Mouse (Mus musculus): Measurements from ENCODE around the gene Cd72.

Gene Cd72

GRCm38 (mm10) chr4:43442456-43443361 is 11.7 kb downstream of the Cd72 start:
- in situ Hi-C loops (cut with MboI; ENCODE audit: low pct_unique_long_range_greater_than_20kb in 1 of 2, low sequenced_read_pairs in 2 of 2, unreplicated experiment in 1 of 2) = loop anchor here (5.0 kb wide), 2 partner anchors 35 to 40 kb away; partner anchors contain the start of gene Sit1 (in 1 of the 2)

DNA sequence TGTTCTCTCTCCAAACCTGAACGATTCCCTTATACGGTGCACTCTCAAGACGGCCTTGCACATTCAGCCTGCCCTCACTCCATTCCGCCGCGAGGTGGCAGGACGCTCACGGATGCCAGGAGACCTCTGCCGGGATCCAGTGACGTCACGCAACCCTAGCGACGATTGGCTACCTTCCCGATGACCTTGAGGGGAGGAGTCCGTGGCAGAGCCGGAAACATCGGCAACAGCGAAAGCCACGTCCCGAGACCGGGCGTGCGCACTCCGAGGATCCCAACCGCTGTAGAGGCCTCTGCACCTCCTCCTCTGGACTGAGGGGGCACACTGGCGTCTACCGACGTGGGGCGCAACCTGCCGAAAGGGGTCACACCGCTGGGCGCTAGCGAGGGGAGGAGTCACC is 12.4 kb downstream of the Cd72 start:
- in situ Hi-C loops (cut with MboI; ENCODE audit: low pct_unique_long_range_greater_than_20kb in 1 of 2, low sequenced_read_pairs in 2 of 2, unreplicated experiment in 1 of 2) = loop anchor here (5.0 kb wide), 2 partner anchors 35 to 40 kb away; partner anchors contain the start of gene Sit1 (in 1 of the 2)

DNA sequence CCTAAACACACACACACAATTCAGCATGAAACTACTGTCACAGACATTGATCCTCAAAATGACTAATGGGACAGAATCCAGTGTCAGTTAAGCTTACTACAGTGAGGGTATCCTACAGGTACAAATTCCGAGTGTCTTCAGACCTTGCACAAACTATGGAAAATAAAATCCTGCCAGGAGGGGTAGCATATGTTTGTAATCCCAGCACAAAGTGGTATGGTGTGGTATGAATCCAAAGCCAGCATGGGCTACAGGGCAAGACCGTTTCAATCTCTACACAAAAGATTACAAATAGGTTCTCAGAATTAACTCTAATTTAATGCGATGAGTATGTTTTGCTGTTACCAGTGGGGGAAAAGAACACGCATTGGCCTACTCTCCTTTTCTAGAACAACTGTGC is 12.8 kb downstream of the Cd72 start, which contains the start of gene Tesk1:
Gene Tesk1 (plus strand): TSS at position 301 of the 400 bp plus-strand sequence.
- in situ Hi-C loops (cut with MboI; ENCODE audit: low pct_unique_long_range_greater_than_20kb in 1 of 2, low sequenced_read_pairs in 2 of 2, unreplicated experiment in 1 of 2) = loop anchor here (5.0 kb wide), 2 partner anchors 36 to 41 kb away; partner anchors contain the start of gene Sit1 (in 1 of the 2)

- in situ Hi-C loops (cut with MboI; ENCODE audit: low pct_unique_long_range_greater_than_20kb in 1 of 2, low sequenced_read_pairs in 2 of 2, unreplicated experiment in 1 of 2) = no loop called here
Observed at GRCm38 (mm10) chr4:43432832-43433231, 21.6 kb downstream of the Cd72 start.

DNA sequence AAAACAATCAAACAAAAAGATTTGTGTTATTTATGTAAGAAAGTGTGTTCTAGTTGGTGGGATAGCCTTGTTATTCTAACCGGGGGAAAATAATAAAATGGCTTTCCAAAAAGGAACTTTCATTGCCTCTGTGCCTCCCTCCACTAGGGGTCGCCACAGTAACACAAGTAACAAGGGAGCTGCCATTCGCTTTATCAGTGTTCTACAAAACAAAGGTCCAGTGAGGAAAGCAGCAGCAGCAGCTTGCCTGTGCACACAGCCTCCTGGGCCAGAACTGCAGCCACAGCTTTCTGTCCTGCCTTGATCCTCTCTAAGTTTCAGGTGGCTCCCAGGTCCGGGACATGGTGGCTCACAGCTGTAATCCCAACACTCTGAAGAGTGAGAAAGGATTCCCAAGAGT is 22.7 kb downstream of the Cd72 start:
- in situ Hi-C loops (cut with MboI; ENCODE audit: low pct_unique_long_range_greater_than_20kb in 1 of 2, low sequenced_read_pairs in 2 of 2, unreplicated experiment in 1 of 2) = no loop called here

DNA sequence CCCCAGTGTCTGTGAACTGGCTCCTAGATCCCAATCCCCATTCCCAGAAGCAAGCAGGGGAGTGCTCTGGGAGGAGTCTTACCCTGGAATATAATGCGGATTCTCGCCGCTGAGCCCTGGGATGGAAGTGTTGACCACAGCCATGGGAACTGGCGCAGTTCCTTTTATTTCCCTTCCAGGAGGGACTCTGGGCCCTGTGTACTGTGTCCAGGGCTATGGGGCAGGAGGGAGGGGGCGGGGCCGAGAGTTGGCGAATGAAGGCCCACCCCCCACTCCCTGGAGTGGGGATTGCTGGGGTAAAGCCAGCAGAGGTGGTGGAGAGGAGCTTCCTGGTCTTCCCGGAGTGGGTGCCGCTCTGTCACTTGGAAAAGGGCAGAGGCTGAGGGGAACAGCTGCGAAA is 25.5 kb downstream of the Cd72 start, which contains the start of gene Fam166b:
Gene Fam166b (minus strand): TSS at position 189 of the 400 bp plus-strand sequence.
- in situ Hi-C loops (cut with MboI; ENCODE audit: low pct_unique_long_range_greater_than_20kb in 1 of 2, low sequenced_read_pairs in 2 of 2, unreplicated experiment in 1 of 2) = no loop called here

- in situ Hi-C loops (cut with MboI; ENCODE audit: low pct_unique_long_range_greater_than_20kb in 1 of 2, low sequenced_read_pairs in 2 of 2, unreplicated experiment in 1 of 2) = no loop called here
Observed at GRCm38 (mm10) chr4:43428180-43428861, 26.1 kb downstream of the Cd72 start.

- in situ Hi-C loops (cut with MboI; ENCODE audit: low pct_unique_long_range_greater_than_20kb in 1 of 2, low sequenced_read_pairs in 2 of 2, unreplicated experiment in 1 of 2) = no loop called here
Observed at GRCm38 (mm10) chr4:43427501-43428179, 26.8 kb downstream of the Cd72 start.

DNA sequence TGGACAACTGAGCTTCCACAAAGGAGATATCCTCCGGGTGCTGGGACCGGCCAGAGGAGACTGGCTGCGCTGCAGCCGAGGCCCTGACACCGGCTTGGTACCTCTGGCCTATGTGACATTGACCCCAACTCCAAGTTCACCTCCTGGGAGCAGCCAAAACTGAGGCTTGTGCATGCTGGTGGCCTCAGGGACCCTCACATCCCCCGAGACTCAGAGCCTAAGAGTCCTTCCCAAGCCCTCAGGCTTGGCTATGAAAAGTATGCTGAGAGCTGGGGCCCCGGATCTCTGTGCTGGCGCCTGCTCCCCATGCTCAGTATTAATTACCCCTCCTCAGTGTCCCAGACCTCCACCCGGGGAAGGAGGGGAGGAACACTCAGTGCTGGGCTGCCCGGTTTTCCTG is 27.9 kb downstream of the Cd72 start:
- in situ Hi-C loops (cut with MboI; ENCODE audit: low pct_unique_long_range_greater_than_20kb in 1 of 2, low sequenced_read_pairs in 2 of 2, unreplicated experiment in 1 of 2) = no loop called here

GRCm38 (mm10) chr4:43425648-43426380 is 28.6 kb downstream of the Cd72 start:
- in situ Hi-C loops (cut with MboI; ENCODE audit: low pct_unique_long_range_greater_than_20kb in 1 of 2, low sequenced_read_pairs in 2 of 2, unreplicated experiment in 1 of 2) = no loop called here

GRCm38 (mm10) chr4:43425197-43425596 is 29.2 kb downstream of the Cd72 start:
- in situ Hi-C loops (cut with MboI; ENCODE audit: low pct_unique_long_range_greater_than_20kb in 1 of 2, low sequenced_read_pairs in 2 of 2, unreplicated experiment in 1 of 2) = no loop called here

DNA sequence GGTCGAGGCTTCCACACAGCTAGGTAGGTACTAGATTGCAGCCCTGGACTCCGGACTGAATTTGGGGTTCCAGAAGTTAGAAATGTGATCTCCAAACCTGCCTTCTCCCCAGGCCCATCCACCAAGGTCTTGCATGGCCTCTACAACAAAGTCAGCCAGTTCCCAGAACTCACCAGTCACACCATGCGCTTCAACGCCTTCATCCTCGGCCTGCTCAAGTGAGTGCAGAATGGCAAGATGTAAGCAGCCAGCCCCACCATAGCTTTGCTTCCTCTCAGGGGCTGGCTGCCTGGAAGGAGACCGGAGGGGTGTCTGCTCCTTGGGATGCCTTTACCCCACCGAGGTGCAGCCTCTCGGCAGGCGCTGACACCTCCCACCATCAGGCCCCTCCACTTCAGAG is 30.4 kb downstream of the Cd72 start:
- in situ Hi-C loops (cut with MboI; ENCODE audit: low pct_unique_long_range_greater_than_20kb in 1 of 2, low sequenced_read_pairs in 2 of 2, unreplicated experiment in 1 of 2) = loop anchor here in 1 of 2 experiments (5.0 kb wide), 1 partner anchor 42 kb away; the partner anchor contains the start of gene Rusc2

DNA sequence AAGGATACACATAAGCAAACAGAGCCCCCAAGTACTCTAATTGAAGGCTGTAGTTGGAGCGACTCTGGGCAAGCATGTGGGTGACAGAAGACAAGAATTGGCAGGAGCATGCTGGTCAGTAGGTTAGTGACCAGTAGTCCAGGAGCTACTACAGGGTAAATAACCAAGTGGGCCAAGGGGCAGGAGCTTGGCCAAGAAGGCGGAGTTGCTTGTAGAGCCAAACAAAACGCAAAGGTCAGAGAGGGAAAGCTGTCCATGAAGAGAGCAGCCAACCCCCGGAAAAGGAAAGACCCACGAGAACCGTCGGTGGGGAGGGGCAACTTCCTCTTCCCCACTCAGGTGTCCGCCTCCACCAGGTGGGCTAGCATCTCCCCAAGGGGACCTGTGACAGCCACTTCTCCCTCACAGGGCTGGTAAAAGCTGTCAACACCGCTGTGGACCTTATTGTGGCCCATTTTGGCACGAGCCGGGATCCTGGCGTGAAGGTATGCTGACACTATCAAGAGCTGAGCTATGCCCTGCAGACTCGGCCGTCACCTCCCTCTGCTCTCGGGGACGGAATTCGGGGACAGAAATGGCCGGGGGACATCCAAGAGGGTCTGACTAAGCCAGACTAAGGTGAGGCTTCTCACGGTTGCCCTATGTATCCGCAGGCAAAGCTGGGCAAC is 31.0 kb downstream of the Cd72 start:
- in situ Hi-C loops (cut with MboI; ENCODE audit: low pct_unique_long_range_greater_than_20kb in 1 of 2, low sequenced_read_pairs in 2 of 2, unreplicated experiment in 1 of 2) = loop anchor here in 1 of 2 experiments (5.0 kb wide), 1 partner anchor 41 kb away; the partner anchor contains the start of gene Rusc2

GRCm38 (mm10) chr4:43421632-43422240 is 32.7 kb downstream of the Cd72 start:
- in situ Hi-C loops (cut with MboI; ENCODE audit: low pct_unique_long_range_greater_than_20kb in 1 of 2, low sequenced_read_pairs in 2 of 2, unreplicated experiment in 1 of 2) = loop anchor here in 1 of 2 experiments (5.0 kb wide), 1 partner anchor 39 kb away; the partner anchor contains the start of gene Rusc2

DNA sequence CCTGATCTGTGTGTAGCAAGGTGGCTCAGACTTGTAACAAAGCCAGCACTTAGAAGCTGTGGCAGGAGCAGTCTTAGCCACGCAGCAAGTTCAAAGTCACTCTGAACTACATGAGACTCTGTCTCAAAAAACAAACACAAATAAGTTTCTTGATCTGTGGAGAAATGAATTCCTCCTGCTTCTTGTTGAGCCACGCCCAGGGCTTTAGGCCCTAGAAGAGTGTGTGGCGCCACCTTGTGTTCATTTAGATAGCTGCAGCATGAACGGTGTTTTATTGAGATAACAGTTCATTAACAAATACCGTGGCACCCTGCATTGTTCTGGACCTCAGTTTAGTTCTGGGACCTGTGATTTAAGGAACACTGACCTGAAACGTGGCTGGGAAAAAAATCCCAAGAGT is 34.1 kb downstream of the Cd72 start:
- in situ Hi-C loops (cut with MboI; ENCODE audit: low pct_unique_long_range_greater_than_20kb in 1 of 2, low sequenced_read_pairs in 2 of 2, unreplicated experiment in 1 of 2) = loop anchor here in 1 of 2 experiments (5.0 kb wide), 1 partner anchor 38 kb away; the partner anchor contains the start of gene Rusc2

DNA sequence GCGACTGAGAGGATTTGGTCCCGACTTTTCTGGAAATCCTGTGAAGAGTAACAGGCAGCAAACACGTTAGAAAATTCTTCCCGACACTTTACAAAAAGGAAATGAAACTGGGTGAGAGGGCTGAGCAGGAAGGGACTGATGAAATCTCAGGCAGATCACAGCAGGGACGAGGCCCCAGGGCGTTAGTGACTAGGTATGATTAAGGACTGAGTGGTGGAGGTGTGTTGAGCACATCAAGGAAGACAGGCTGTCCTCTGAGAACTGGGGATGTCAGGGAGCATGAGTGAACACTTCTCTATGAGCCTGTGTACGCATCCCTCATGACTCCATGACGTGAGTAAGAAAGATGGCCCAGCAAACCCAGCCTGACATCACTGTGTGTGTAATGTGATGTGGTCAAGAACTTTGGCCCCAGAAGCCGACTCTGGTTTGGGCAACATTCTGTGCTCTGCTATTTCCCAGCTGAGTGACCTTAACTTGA is 34.6 kb downstream of the Cd72 start:
- in situ Hi-C loops (cut with MboI; ENCODE audit: low pct_unique_long_range_greater_than_20kb in 1 of 2, low sequenced_read_pairs in 2 of 2, unreplicated experiment in 1 of 2) = loop anchor here in 1 of 2 experiments (5.0 kb wide), 1 partner anchor 38 kb away; the partner anchor contains the start of gene Rusc2

Data from mouse embryonic stem cell (cell line).